Mouse (Mus musculus): ENCODE results near the gene Fgfr2. TPM values are rescaled to one million over a fixed set of nuclear protein-coding genes. Genes with fewer than 3 reads are reported as not detected.
A peak's percentile ranks its signal among the peaks of the same experiment; 100 is the strongest.

Gene Fgfr2
- polyA plus RNA-seq, 1 experiment, result 3.0 TPM

DNA sequence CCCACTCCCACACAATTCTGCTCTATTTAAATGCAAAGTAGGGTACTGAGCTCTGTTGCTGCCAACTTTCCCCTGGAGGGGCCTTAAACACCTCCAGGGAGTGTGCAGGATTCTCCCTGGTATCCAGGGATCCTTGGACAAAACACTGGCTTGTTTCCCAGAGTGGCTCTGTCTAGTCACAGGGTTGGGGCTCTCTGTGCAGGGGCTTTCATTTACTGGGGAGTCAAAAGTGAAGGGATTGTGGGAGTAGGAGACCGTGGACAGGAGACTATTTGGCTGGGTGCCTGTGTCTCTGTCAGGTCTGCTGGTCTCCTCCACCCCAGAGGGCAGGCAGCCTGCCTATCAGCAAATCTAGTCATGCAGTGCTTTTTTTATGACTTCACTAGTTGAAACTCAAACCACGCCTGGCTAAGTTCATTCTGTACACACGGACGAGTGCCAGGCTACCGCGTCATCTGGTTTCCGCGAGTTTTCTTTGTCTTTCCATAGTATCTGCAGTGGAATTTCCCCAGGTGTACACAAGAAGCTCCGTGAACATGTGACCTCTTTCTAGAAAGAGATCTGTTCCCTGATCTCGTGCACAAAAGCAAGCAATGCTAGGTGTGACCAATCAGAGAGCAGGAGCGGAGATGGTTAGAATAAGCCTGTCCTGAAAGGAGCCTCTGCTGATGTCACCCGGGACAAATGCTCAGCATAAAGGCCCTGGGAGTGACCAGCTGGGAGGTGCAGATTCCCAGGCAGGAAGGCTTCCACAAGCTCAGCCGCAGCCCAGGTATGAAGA, 2548.7 kb downstream of the Fgfr2 start:
- Histone ChIP-seq H3K4me3 (ENCODE audit: control insufficient read depth, low read depth, low read length) (no peak overlapping the region), H3K4me1 (ENCODE audit: control insufficient read depth, insufficient read depth, low read length) (no peaks in the 10 kb centered on the region), H3K27me3 (ENCODE audit: control insufficient read depth, insufficient read depth, low read length) (no peaks in the 10 kb centered on the region), H3K36me3 (ENCODE audit: control insufficient read depth, insufficient read depth, low read length) (no peaks in the 10 kb centered on the region), H3K27ac (ENCODE audit: control insufficient read depth, insufficient read depth, low read depth, low read length) (no peak overlapping the region)
- no peak for TF ChIP-seq CTCF (IDR thresholded peaks at IDR 0.05; ENCODE audit: control insufficient read depth, insufficient read depth, insufficient replicate concordance, low read depth, low read length)
- TF ChIP-seq POLR2A (IDR thresholded peaks at IDR 0.05; ENCODE audit: control insufficient read depth, low read depth, low read length), result no peak

DNA sequence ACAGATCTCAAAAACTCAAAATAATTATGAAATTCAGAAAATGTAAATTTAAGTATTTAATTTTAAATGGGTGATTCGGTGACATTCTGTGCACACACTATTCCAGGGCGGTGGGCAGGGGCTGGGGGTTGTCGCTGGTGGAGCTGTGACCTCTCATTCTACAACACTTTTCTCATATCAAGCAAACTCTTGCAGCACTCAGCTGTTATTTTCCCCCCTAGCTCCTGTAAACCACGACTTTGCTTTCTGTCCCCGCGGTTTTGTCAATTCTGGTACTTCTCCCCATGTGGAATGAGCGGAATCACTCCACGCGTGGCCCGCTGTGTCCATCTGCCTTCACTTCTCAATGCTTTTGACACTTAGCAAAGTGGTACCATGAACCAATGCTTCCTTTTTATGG, 2549.4 kb downstream of the Fgfr2 start:
- no peaks in the 10 kb centered on the region for H3K4me1 ChIP-seq (ENCODE audit: control insufficient read depth, insufficient read depth, low read length)
- H3K36me3 ChIP-seq (ENCODE audit: control insufficient read depth, insufficient read depth, low read length), result no peaks in the 10 kb centered on the region
- H3K27me3 ChIP-seq (ENCODE audit: control insufficient read depth, insufficient read depth, low read length), result no peaks in the 10 kb centered on the region
- H3K27ac ChIP-seq (ENCODE audit: control insufficient read depth, insufficient read depth, low read depth, low read length), result no peak overlapping the region
- TF ChIP-seq POLR2A (IDR thresholded peaks at IDR 0.05; ENCODE audit: control insufficient read depth, low read depth, low read length) (no peak), CTCF (IDR thresholded peaks at IDR 0.05; ENCODE audit: control insufficient read depth, insufficient read depth, insufficient replicate concordance, low read depth, low read length) (no peak)
- no peak overlapping the region for H3K4me3 ChIP-seq (ENCODE audit: control insufficient read depth, low read depth, low read length)

- H3K4me3 ChIP-seq (ENCODE audit: control insufficient read depth, low read depth, low read length), result peak within 1 kb of the TSS; percentile 68
- no peaks in the 10 kb centered on the region for H3K4me1 ChIP-seq (ENCODE audit: control insufficient read depth, insufficient read depth, low read length)
- no peak for TF ChIP-seq CTCF (IDR thresholded peaks at IDR 0.05; ENCODE audit: control insufficient read depth, insufficient read depth, insufficient replicate concordance, low read depth, low read length)
- TF ChIP-seq POLR2A (IDR thresholded peaks at IDR 0.05; ENCODE audit: control insufficient read depth, low read depth, low read length), result no peak
- no peaks in the 10 kb centered on the region for H3K27me3 ChIP-seq (ENCODE audit: control insufficient read depth, insufficient read depth, low read length)
- H3K27ac ChIP-seq (ENCODE audit: control insufficient read depth, insufficient read depth, low read depth, low read length), result no peak within 1 kb of the TSS
- no peaks in the 10 kb centered on the region for H3K36me3 ChIP-seq (ENCODE audit: control insufficient read depth, insufficient read depth, low read length)
Observed at GRCm38 (mm10) chr7:130572821-130573220, 2550.3 kb downstream of the Fgfr2 start, which contains the start of gene Nsmce4a. Gene Nsmce4a (minus strand): TSS chr7:130573118.

GRCm38 (mm10) chr7:130570472-130570871, 2552.7 kb downstream of the Fgfr2 start:
- no peaks in the 10 kb centered on the region for H3K4me1 ChIP-seq (ENCODE audit: control insufficient read depth, insufficient read depth, low read length)
- no peaks in the 10 kb centered on the region for H3K36me3 ChIP-seq (ENCODE audit: control insufficient read depth, insufficient read depth, low read length)
- no peak overlapping the region for H3K27ac ChIP-seq (ENCODE audit: control insufficient read depth, insufficient read depth, low read depth, low read length)
- no peaks in the 10 kb centered on the region for H3K27me3 ChIP-seq (ENCODE audit: control insufficient read depth, insufficient read depth, low read length)
- no peak for TF ChIP-seq CTCF (IDR thresholded peaks at IDR 0.05; ENCODE audit: control insufficient read depth, insufficient read depth, insufficient replicate concordance, low read depth, low read length)
- no peak for TF ChIP-seq POLR2A (IDR thresholded peaks at IDR 0.05; ENCODE audit: control insufficient read depth, low read depth, low read length)
- H3K4me3 ChIP-seq (ENCODE audit: control insufficient read depth, low read depth, low read length), result no peak overlapping the region

DNA sequence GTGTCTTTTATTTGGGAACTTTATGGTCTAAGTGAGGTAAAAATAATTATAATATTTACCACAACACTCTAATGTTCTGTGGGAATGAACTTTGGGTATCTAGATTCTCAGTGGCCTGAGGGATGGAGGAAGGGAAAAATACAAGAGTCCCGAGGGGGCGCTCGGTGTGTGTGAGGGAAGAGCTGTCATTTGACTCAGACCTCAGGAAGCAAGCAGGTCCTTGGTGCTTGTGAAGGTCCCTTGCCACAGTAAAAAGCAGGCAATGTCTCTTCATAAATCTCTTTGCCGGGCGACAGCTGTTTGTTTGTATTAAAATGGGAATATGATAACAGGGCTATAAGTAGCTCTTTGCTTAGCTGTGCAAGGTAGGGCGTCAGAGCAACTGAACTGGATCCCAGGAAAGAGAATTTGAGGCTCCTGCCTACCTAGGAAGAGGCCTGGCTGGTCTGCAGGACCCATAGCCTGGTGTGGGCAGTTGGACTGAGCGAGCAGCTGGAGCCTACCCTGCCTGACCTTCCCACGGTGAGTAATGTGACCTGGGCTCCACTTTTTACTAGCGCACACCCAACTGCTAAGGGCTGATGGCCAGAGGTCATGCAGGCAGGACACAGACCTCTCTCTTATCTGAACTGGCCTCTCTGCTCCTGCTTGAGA, 2554.2 kb downstream of the Fgfr2 start:
- Histone ChIP-seq H3K27me3 (ENCODE audit: control insufficient read depth, insufficient read depth, low read length) (no peaks in the 10 kb centered on the region), H3K36me3 (ENCODE audit: control insufficient read depth, insufficient read depth, low read length) (no peaks in the 10 kb centered on the region), H3K27ac (ENCODE audit: control insufficient read depth, insufficient read depth, low read depth, low read length) (no peak overlapping the region), H3K4me3 (ENCODE audit: control insufficient read depth, low read depth, low read length) (no peak overlapping the region), H3K4me1 (ENCODE audit: control insufficient read depth, insufficient read depth, low read length) (no peaks in the 10 kb centered on the region)
- no peak for TF ChIP-seq POLR2A (IDR thresholded peaks at IDR 0.05; ENCODE audit: control insufficient read depth, low read depth, low read length)
- TF ChIP-seq CTCF (IDR thresholded peaks at IDR 0.05; ENCODE audit: control insufficient read depth, insufficient read depth, insufficient replicate concordance, low read depth, low read length), result no peak

DNA sequence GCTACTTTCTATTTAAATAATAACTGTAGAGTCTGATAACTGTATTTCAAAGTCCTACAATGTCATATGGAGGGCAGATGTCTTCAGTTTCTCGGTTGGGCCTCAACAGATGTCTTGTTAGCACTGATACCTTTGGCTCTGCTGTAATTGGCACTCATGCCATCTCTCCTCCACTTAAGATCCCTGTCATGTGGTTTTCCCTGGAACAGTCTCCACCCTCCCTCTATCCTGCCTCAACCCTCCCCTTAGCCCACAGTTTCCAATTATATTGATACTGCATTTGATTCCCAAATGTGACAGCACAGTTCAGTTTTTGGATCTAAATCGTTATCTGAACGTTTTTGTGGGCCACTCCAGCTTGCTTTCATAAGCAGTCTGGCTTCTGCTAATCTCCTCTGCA, 2558.6 kb downstream of the Fgfr2 start:
- Histone ChIP-seq H3K36me3 (ENCODE audit: control insufficient read depth, insufficient read depth, low read length) (no peaks in the 10 kb centered on the region), H3K4me3 (ENCODE audit: control insufficient read depth, low read depth, low read length) (no peak overlapping the region), H3K4me1 (ENCODE audit: control insufficient read depth, insufficient read depth, low read length) (no peaks in the 10 kb centered on the region), H3K27ac (ENCODE audit: control insufficient read depth, insufficient read depth, low read depth, low read length) (no peak overlapping the region), H3K27me3 (ENCODE audit: control insufficient read depth, insufficient read depth, low read length) (no peaks in the 10 kb centered on the region)
- TF ChIP-seq CTCF (IDR thresholded peaks at IDR 0.05; ENCODE audit: control insufficient read depth, insufficient read depth, insufficient replicate concordance, low read depth, low read length) (no peak), POLR2A (IDR thresholded peaks at IDR 0.05; ENCODE audit: control insufficient read depth, low read depth, low read length) (no peak)

- TF ChIP-seq CTCF (IDR thresholded peaks at IDR 0.05; ENCODE audit: control insufficient read depth, insufficient read depth, insufficient replicate concordance, low read depth, low read length) (no peak), POLR2A (IDR thresholded peaks at IDR 0.05; ENCODE audit: control insufficient read depth, low read depth, low read length) (no peak)
- no peaks in the 10 kb centered on the region for H3K27me3 ChIP-seq (ENCODE audit: control insufficient read depth, insufficient read depth, low read length)
- no peaks in the 10 kb centered on the region for H3K36me3 ChIP-seq (ENCODE audit: control insufficient read depth, insufficient read depth, low read length)
- no peak overlapping the region for H3K4me3 ChIP-seq (ENCODE audit: control insufficient read depth, low read depth, low read length)
- no peaks in the 10 kb centered on the region for H3K4me1 ChIP-seq (ENCODE audit: control insufficient read depth, insufficient read depth, low read length)
- H3K27ac ChIP-seq (ENCODE audit: control insufficient read depth, insufficient read depth, low read depth, low read length), result no peak overlapping the region
Observed at GRCm38 (mm10) chr7:130563880-130564279, 2559.3 kb downstream of the Fgfr2 start.
